Mouse (Mus musculus) urinary bladder, postnatal 4 days (tissue): Measurements from ENCODE around the gene Cd4.
"Not testable (repeated sequence)": the region's sequence is repeated elsewhere in the genome, so short reads cannot be mapped to it uniquely, and the experiment has no call there.

Experiments
- DNase-seq, 2 experiments: peaks; one replicate each; pipeline ENCODE4 v3.0.0; 2021 to 2022; ENCODE audit warnings: low spot score in 2 of 2

The Cd4 gene

DNA sequence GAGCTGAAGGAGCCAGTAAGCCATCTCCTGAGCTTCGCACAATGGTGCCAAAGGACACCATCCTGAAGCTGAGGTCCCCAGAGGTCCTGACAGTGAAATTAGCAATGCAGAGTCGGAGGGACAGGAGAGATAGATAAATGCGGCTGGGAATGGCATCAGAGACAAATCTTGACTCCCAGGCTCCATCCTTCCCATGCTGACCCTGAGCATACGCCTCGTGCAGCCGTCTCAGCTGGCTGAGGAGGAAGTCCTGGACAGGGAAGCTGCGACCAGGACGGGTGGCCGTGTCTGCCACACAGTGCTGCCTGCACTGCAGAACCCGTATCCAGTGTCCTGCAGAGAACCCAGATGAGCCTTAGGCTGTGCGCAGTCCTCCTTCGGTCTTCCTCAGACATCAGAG lies 33.4 kb downstream of the Cd4 start:
- no peak for DNase-seq

- no peak for DNase-seq
Observed at GRCm38 (mm10) chr6:124850535-124850934, 37.5 kb downstream of the Cd4 start.

GRCm38 (mm10) chr6:124847305-124847704 lies 40.7 kb downstream of the Cd4 start:
- DNase-seq: peak; percentile 83 to 91

GRCm38 (mm10) chr6:124840241-124841167 lies 47.5 kb downstream of the Cd4 start, which contains the start of gene Gnb3:
TSS of gene Gnb3 (minus strand) at chr6:124840275.
- no peak for DNase-seq

GRCm38 (mm10) chr6:124839805-124840204 lies 48.2 kb downstream of the Cd4 start:
- no peak for DNase-seq

DNA sequence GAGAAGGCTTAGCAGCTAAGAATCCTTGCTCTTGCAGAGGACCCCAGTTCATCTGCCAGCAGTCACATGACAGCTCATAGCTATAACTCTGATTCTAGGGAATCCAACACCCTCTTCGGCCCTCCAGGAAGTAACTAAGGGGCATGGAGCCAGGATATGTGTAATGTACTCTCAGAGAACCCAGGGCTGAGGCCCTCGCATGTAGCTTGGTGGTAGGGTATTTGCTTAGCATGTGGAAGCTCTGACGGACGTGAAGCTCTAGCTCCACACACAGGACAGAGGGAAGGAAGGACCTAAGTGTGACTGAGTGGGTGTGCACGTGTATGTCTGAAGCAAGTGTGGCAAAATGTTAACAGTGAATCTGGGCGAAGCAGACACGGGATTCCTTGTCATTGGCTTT lies 51.6 kb downstream of the Cd4 start:
- DNase-seq: no peak

GRCm38 (mm10) chr6:124835531-124835930 lies 52.5 kb downstream of the Cd4 start:
- DNase-seq: no peak

GRCm38 (mm10) chr6:124834512-124835081 lies 53.4 kb downstream of the Cd4 start:
- DNase-seq: no peak

- no peak for DNase-seq
Observed at GRCm38 (mm10) chr6:124831649-124832048, 56.4 kb downstream of the Cd4 start.

DNA sequence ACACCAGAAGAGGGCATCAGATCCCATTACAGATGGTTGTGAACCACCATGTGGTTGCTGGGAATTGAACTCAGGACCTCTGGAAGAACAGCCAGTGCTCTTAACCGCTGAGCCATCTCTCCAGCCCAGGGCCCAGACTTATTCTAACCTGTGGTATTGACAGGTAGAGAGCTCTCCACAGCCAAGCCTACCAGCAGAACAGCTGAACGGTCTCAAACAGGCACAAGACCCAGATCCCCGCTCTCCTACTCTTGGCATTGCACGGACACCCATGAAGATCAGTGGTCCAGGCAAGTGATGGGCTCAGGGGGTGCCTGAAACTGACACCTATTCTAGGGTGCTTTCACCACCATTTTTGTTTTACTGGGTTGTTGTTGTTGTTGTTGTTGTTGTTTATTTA lies 56.8 kb downstream of the Cd4 start:
- not testable (repeated sequence) for DNase-seq

DNA sequence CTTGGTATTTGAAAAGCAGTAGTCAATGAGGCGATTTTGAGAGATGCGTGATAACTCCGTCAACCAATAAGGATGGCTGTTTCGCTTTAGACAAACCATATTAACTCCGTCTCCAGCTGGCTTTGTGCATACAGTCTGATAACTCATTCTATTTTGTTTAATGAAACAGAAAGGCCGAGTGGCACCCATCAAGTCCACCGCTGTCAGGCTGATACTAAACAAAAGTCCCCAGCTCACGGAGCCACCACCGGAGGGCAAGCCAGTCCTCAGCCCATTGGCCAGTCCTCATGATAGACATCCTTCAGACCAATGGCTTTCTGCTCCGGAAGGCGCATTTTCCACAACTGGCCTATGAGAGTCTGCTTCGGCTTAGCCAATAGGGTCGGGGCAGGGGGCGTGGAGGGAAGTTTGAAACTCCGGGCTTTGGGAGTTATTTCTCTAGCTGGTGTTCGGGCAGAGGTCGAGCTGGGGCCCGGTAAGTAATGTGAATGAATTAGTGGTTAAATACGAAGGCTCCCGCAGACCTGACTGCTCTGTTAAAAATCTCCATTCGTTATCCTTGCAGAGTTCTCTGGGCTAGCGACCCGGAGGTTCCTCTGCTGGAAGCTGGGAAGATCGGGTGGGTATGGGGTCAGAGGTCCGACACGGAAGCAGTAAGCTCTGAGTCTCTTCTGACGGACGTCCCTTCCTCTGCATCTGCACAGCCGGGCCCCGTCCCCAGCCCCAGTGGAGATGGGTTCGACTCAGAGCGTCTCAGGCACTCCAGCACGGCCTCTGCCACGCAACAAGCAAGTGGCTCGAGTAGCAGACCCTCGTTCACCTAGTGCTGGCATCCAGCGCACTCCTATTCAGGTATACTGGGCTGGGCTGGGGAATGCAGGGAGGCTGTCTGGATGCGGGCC lies 58.0 kb downstream of the Cd4 start:
- DNase-seq: peak; percentile 88 to 91

GRCm38 (mm10) chr6:124828868-124829798 lies 58.9 kb downstream of the Cd4 start, which contains the start of the genes Usp5 and Cdca3:
TSS of gene Usp5 (minus strand) at chr6:124829484.
TSS of gene Cdca3 (plus strand) at chr6:124829547.
- DNase-seq: peak; percentile 98 to 99

DNA sequence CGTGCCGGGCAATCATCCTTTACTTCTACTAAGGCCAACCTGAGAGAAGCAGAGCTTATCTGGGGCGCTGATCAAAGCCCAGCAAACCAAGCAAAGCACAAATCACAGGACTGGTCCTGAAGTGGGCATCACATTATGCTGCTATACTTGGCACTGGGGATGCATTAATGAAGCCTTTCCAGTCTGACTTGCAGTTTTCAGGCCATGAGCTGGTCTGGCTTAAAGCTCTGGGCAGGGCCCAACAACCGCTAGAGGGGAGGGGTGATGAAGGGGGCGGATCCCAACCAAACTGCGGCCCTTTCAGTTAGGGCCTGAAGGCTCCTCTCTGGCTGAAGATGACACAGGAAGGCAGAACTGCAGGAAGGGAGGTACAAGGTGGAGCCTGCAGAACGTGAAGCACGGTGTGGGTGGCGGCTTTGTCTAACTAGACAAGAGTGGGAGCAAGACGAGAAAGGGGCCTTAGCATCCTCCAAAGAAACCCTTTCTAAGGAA lies 59.9 kb downstream of the Cd4 start:
- DNase-seq: peak in 1 of 2 experiments; percentile 60

DNA sequence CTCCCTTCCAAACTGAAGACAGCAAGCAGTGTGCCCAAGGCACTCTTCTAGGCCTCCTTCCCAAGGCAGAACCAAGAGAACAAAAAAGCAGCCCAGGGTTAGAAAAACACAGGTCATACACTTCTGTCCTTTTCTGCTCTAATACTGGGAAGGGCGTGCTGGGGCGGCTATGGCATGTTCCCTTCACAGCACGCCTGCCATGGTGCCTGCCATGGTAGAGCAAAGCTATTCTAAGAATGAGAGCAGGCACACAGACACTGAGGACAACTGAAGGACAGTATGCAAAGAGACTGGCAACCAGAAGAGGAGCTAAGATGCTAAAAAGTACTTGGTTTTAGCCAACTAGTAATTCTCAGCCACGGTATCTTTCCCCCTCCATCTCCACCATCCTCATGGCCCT lies 66.0 kb downstream of the Cd4 start:
- no peak for DNase-seq

- no peak for DNase-seq
Observed at GRCm38 (mm10) chr6:124820891-124821290, 67.1 kb downstream of the Cd4 start.

DNA sequence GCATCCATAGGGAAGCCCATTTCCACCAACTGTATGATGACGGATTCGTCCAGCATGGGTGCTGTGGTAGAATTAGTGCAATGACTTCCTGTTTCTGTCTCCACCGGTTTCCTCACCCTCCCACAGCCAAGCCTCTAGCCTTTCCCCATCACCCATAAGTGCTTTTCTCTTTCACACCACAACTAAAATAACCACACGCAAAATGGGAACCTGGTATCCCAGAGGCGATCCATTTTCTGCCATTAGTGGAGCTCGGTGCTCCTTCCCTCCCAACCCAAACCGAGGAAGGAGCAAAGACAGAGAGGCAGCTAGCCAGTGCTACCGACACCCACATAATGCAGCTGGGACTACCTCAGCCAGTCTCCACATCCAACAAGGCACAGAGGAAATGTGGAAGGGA lies 70.0 kb downstream of the Cd4 start:
- no peak for DNase-seq

DNA sequence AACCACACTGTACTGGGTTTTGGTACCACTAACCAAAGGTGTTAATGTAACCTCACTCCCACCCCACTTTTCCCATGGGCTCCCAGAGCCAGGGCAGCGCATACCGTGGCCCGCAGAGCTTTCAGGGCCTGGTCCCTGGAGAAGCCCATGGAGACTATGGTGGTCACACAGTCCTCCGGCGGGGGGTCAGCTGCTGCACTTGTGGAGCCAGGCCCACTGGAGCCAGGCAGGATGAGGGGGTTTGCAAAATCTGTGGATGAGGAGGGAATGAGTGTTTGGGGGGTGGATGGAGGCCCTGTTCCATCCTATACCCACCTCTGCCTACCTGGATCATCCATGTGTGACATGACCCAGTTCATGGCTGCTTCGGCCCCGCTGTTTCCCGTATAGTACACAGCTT lies 70.5 kb downstream of the Cd4 start:
- DNase-seq: no peak

DNA sequence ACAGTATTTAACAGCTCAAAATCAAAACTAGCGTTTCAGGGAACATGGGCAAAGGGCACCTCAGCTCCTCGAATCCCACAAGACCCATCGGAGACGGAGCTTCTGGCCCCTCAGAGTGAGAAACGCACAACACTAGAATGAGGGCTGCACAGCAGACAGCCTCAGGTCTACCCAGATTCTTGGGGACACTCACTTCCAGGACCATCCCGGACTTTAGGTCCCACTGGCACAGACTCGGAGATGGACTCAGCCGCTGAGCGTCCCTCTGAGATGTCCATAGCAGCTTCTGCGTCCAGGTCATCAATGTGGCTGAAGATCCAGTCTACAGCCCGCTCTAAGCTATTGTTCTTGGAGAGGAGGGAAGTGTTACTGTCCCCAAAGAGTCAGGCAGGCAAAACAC lies 70.9 kb downstream of the Cd4 start:
- DNase-seq: no peak

- no peak for DNase-seq
Observed at GRCm38 (mm10) chr6:124816611-124817010, 71.4 kb downstream of the Cd4 start.
